Mouse (Mus musculus) embryonic facial prominence, embryonic 12.5 days (tissue): ENCODE measurements around the gene Gm9844. TPM values are rescaled to one million over a fixed set of nuclear protein-coding genes. Genes with fewer than 3 reads are reported as not detected.
"Not testable (repeated sequence)": the region's sequence is repeated elsewhere in the genome, so short reads cannot be mapped to it uniquely, and the experiment has no call there.

Experiments used
- ATAC-seq: fragments of 200-750 bp; cut with Nextera tagmentation; 2 replicates; pipeline ENCODE4 v1.8.0; 2017; ENCODE audit not compliant: insufficient number of reproducible peaks, insufficient read depth, low FRiP score, low TSS enrichment
- H3K27ac ChIP-seq: fragments of 300-500 bp; sonication (generic); 2 replicates; pipeline ENCODE4 v1.5.1; 2016; ENCODE audit warnings: mild to moderate bottlenecking
- H3K27me3 ChIP-seq: fragments of 300-500 bp; sonication (generic); 2 replicates; pipeline ENCODE4 v1.6.1; 2016; ENCODE audit warnings: mild to moderate bottlenecking, moderate library complexity
- H3K36me3 ChIP-seq: fragments of 300-500 bp; sonication (generic); 2 replicates; pipeline ENCODE4 v1.6.1; 2016; ENCODE audit warnings: mild to moderate bottlenecking
- H3K4me1 ChIP-seq: fragments of 300-500 bp; sonication (generic); 2 replicates; pipeline ENCODE4 v1.6.1; 2016
- H3K4me2 ChIP-seq: fragments of 300-500 bp; sonication (generic); replicated peaks from 2 replicates; pipeline ENCODE4 v1.6.1; 2016; ENCODE audit warnings: mild to moderate bottlenecking, moderate library complexity
- H3K4me3 ChIP-seq: fragments of 300-500 bp; sonication (generic); 2 replicates; pipeline ENCODE4 v1.5.1; 2016; ENCODE audit warnings: mild to moderate bottlenecking
- H3K9ac ChIP-seq: fragments of 300-500 bp; sonication (generic); 2 replicates; pipeline ENCODE4 v1.6.1; 2016; ENCODE audit warnings: mild to moderate bottlenecking, moderate library complexity
- H3K9me3 ChIP-seq: fragments of 300-500 bp; sonication (generic); 2 replicates; pipeline ENCODE4 v1.6.1; 2016; ENCODE audit warnings: mild to moderate bottlenecking, moderate library complexity
- WGBS: fragments of 180-500 bp; shearing (Covaris S2); methylation state at CpG from one replicate; pipeline ENCODE4 v1.1.7; 2016; 5-methylcytosine and 5-hydroxymethylcytosine counted together
- polyA plus RNA-seq: library from polyadenylated mRNA; unstranded; fragments of >200 nt; fragmentation: Nextera tagmentation; extraction: Ambion mirVana; gene quantifications from 2 replicates; pipeline ENCODE4 v1.2.1, GENCODE M21; 2016

The Gm9844 gene
- polyA plus RNA-seq, 1 experiment from 2014 or later: 17.9 TPM

GRCm38 (mm10) chr7:24890281-24891216, 28.5 kb downstream of the Gm9844 start:
- Histone ChIP-seq H3K27ac (no peak overlapping the region), H3K4me3 (0 out of 2 replicates have a peak overlapping the region, but pooled peaks have one; percentile 1), H3K36me3 (peaks cover 55% of the 10 kb centered on the region), H3K9ac (no peak overlapping the region), H3K9me3 (no peaks in the 10 kb centered on the region), H3K4me1 (peaks cover 17% of the 10 kb centered on the region), H3K4me2 (no peak overlapping the region), H3K27me3 (no peaks in the 10 kb centered on the region)
- ATAC-seq: no peak; the same call in 1 of the 2 replicates
- 29% methylated on average over 10 of the region's 10 CpGs for WGBS

DNA sequence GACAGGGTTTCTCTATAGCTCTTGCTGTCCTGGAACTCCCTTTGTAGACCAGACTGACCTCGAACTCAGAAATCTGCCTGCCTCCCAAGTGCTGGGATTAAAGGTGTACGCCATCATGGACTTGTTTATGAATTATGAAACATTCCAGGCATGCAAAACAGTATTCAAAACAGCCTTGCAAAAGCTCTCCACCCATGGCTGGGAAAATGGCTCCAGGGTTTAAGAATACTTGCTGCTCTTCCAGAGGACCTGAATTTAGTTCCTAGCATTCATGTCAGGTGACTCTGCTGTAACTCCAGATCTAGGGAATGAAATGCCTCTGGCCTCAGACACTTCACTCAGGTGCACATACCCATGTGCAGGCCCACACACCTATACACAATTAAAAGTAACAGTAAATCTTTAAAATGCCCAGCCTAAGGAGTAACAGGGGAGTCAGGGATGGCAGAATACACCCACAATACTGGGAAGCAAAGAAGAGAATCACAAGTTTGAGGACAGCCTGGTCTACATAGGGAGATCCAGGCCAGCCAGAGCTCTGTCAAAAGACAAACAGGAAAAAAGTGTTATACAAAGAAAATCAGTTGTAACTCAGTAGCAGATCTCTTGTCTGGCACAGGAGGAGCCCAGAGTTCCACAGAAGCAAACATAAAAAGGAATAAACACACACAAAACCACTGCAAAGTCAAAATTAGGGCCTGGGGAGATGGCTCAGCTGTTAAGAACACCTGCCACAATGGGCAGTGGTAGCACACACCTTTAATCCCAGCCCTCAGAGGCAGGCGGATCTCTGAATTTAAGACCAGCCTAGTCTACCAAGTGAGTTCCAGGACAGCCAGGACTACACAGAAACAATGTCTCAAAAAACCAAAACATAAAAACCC, 29.5 kb downstream of the Gm9844 start:
- Histone ChIP-seq H3K9ac (no peak overlapping the region; the same call in 1 of the 2 replicates), H3K27ac (no peak overlapping the region), H3K4me2 (no peak overlapping the region), H3K36me3 (peaks cover 46% of the 10 kb centered on the region), H3K4me1 (peaks cover 8% of the 10 kb centered on the region), H3K9me3 (no peaks in the 10 kb centered on the region), H3K4me3 (no peak overlapping the region), H3K27me3 (no peaks in the 10 kb centered on the region)
- WGBS: 66% methylated on average over 3 of the region's 3 CpGs
- ATAC-seq: no peak

DNA sequence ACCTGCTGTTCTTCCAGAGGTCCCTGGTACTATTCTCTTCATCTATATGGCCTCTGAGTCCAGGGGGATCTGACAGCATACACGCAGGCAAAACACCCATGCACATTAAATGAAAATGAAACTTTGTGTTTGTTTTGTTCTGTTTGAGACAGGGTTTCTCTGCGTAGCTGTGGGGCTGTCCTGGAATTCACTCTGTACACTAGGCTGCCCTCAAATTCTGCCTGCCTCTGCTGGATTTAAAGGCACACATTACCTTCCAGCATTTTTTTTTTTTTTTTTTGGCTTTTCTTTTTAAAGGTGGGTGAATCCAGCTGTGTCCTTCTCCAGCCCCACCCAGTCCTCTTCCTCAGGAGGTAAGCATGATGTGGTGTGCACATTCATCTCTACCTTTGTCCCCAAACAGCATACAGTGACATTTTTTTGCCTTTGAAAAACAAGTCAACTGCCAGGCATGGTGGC, 30.1 kb downstream of the Gm9844 start:
- Histone ChIP-seq H3K4me1 (0 out of 2 replicates have a peak, but pooled peaks cover 4% of the 10 kb centered on the region), H3K4me2 (no peak overlapping the region), H3K36me3 (peaks cover 39% of the 10 kb centered on the region), H3K9me3 (no peaks in the 10 kb centered on the region), H3K27ac (no peak overlapping the region), H3K9ac (no peak overlapping the region), H3K27me3 (no peaks in the 10 kb centered on the region), H3K4me3 (no peak overlapping the region)
- 71% methylated on average over 2 of the region's 2 CpGs for WGBS
- ATAC-seq: no peak

GRCm38 (mm10) chr7:24895749-24896148, 33.7 kb downstream of the Gm9844 start:
- not testable (repeated sequence) for H3K4me3 ChIP-seq, H3K27ac ChIP-seq, H3K4me2 ChIP-seq, H3K9me3 ChIP-seq, H3K4me1 ChIP-seq, H3K9ac ChIP-seq, ATAC-seq, H3K27me3 ChIP-seq, H3K36me3 ChIP-seq
- WGBS: 86% methylated on average over 2 of the region's 2 CpGs

- no peak overlapping the region for H3K27ac ChIP-seq
- H3K9me3 ChIP-seq: no peaks in the 10 kb centered on the region
- no peak for ATAC-seq
- no peaks in the 10 kb centered on the region for H3K4me1 ChIP-seq
- H3K27me3 ChIP-seq: no peaks in the 10 kb centered on the region
- WGBS: 85% methylated on average over 8 of the region's 8 CpGs
- 0 out of 2 replicates have a peak, but pooled peaks cover 2% of the 10 kb centered on the region for H3K36me3 ChIP-seq
- H3K9ac ChIP-seq: no peak overlapping the region
- H3K4me3 ChIP-seq: no peak overlapping the region
- H3K4me2 ChIP-seq: no peak overlapping the region
These were observed 34.3 kb downstream of the Gm9844 start for GRCm38 (mm10) chr7:24896269-24896668.

- WGBS: 58% methylated on average over 12 of the region's 12 CpGs
- Histone ChIP-seq H3K9me3 (no peaks in the 10 kb centered on the region), H3K27ac (no peak within 1 kb of the TSS), H3K27me3 (no peaks in the 10 kb centered on the region), H3K4me3 (no peak within 1 kb of the TSS), H3K4me1 (no peaks in the 10 kb centered on the region), H3K36me3 (no peaks in the 10 kb centered on the region), H3K9ac (no peak within 1 kb of the TSS), H3K4me2 (no peak within 1 kb of the TSS)
- no peak for ATAC-seq
These were observed 35.2 kb downstream of the Gm9844 start, which contains the start of gene Cd79a for GRCm38 (mm10) chr7:24897224-24897623. Gene Cd79a, plus strand, starts transcription at chr7:24897381.

DNA sequence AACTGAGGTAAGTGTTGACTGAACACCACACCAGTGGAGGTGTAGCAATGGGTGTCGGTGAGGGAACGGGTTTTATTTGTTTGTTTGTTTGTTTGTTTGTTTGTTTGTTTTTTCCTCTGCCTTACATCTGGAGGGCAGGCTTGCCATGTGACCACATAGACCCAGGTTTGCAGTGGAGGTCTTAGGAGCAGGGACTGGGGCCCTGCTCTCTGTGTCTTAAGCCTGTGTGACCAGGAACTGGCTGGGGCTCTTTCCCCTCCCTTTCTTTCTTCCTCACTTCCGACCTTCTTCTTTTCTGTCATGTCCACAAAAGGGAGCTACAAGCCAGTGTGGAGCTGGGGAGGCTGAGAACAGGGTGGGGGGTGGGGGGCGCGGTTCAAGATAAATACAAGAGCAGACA, 35.9 kb downstream of the Gm9844 start:
- Histone ChIP-seq H3K27ac (no peak overlapping the region), H3K36me3 (no peaks in the 10 kb centered on the region), H3K4me1 (no peaks in the 10 kb centered on the region), H3K9me3 (no peaks in the 10 kb centered on the region), H3K27me3 (no peaks in the 10 kb centered on the region), H3K4me3 (no peak overlapping the region), H3K4me2 (no peak overlapping the region), H3K9ac (no peak overlapping the region)
- WGBS: 75% methylated on average over 5 of the region's 5 CpGs
- no peak for ATAC-seq

DNA sequence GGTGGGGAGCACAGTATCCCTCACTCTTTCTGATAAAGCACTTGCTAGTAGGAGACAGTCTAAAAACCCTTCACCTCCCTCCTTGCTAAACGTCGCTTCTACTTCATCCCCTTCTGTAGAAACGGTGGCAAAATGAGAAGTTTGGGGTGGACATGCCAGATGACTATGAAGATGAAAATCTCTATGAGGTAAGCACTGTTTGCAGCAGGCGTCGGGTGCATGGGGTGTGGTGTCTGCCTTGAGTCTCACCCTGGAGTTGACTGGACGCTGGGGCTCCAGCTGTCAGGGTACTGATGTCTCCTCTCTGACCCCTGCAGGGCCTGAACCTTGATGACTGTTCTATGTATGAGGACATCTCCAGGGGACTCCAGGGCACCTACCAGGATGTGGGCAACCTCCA, 39.1 kb downstream of the Gm9844 start:
- no peak overlapping the region for H3K9ac ChIP-seq
- no peaks in the 10 kb centered on the region for H3K27me3 ChIP-seq
- no peak for ATAC-seq
- peaks cover 18% of the 10 kb centered on the region for H3K4me1 ChIP-seq
- no peak overlapping the region for H3K4me2 ChIP-seq
- no peaks in the 10 kb centered on the region for H3K36me3 ChIP-seq
- no peak overlapping the region for H3K27ac ChIP-seq
- WGBS: 86% methylated on average over 6 of the region's 6 CpGs
- H3K9me3 ChIP-seq: no peaks in the 10 kb centered on the region
- no peak overlapping the region for H3K4me3 ChIP-seq

DNA sequence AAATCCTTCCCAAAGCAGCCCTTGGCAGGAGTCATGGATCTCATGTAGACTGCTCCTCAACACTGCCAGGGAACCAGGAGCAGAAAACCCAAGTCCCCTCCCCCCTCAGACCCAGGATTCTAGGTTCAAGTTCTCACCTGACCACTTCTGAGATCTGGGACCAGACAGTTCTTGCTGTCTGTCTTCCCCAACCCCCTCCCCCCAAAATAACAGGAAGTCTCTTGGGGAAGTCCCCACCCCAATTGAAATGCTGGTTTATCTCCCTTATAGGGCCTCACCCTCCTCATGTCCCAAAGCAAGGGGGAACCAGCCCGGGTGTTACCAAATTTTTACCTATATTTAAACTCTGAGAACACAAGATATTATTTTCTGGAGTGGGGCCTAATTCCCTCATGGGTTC, 39.8 kb downstream of the Gm9844 start:
- H3K9me3 ChIP-seq: no peaks in the 10 kb centered on the region
- peak overlapping the region; percentile 74; the same call in 1 of the 2 replicates for H3K4me2 ChIP-seq
- 74% methylated on average over 1 of the region's 1 CpGs for whole genome bisulfite sequencing
- no peaks in the 10 kb centered on the region for H3K27me3 ChIP-seq
- no peaks in the 10 kb centered on the region for H3K36me3 ChIP-seq
- H3K4me1 ChIP-seq: peaks cover 25% of the 10 kb centered on the region
- H3K4me3 ChIP-seq: no peak overlapping the region
- H3K9ac ChIP-seq: no peak overlapping the region
- peak overlapping the region; percentile 81 for H3K27ac ChIP-seq
- no peak for ATAC-seq

DNA sequence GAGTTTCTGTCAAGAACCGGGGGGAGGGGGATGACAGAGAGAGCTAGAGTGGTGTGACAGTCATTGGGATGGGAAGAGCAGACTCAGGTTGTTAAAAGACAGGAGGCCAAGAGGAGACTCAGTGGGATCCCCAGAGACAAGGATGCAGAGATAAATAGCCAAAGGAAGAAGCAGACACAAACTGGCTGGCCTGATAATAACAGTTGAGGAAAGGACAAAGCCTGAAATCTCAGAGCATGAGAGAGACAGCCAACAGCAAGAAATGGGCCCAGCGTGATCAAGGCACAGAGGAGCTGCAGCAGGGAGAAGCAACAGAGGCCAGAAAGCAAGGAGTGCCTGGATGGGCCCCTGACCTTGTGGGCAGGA, 40.2 kb downstream of the Gm9844 start:
- WGBS: 56% methylated on average over 2 of the region's 2 CpGs
- H3K27me3 ChIP-seq: no peaks in the 10 kb centered on the region
- no peak for ATAC-seq

DNA sequence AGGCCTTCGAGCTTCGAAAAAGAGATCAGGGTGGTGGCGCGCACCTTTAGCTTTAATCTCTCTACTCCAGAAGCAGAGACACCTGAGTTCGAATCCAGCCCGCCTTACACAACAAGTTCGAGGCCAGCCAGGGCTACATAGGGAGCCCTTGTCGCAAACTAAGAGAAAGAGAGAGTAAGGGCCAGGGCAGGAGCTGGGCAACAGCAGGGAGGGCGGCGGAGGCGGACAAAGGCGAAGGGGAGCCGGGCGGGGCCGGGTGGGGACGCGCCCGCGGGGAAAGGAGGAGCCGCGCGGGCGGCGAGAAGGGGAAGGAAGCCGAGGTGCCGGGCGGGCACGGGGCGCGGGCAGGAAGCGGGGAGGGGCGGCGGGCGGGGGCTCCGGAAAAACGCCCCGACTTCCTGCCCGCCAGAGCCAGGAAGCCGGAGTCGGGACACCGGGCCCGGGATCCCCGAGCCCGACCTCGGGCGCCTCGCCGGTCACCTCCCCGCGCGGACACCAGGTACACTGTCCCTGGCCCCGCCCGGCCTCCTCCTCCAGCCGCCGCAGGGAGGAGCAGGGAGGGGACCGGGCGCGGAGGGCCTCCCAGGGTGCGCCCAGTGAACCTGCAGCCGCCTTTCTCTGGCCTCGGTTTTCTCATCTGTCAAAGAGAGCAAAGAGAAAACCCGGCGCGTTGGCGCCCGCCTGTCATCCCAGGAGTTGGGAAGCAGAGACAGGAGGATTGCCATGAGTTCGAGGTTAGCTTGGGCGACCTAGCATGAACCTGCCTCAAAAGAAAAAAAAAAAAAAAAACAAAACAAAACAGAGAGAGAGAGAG, 40.8 kb downstream of the Gm9844 start, which contains the start of gene Arhgef1:
TSS of gene Arhgef1 (plus strand) at position 283 of the 814 bp plus-strand sequence.
- 9% methylated on average over 35 of the region's 68 CpGs for WGBS
- no peaks in the 10 kb centered on the region for H3K36me3 ChIP-seq
- peak within 1 kb of the TSS; percentile 78 for H3K4me3 ChIP-seq
- peak within 1 kb of the TSS; percentile 84 for H3K9ac ChIP-seq
- no peak for ATAC-seq
- H3K27me3 ChIP-seq: no peaks in the 10 kb centered on the region
- H3K4me1 ChIP-seq: peaks cover 35% of the 10 kb centered on the region
- peak within 1 kb of the TSS; percentile 81 for H3K27ac ChIP-seq
- H3K9me3 ChIP-seq: no peaks in the 10 kb centered on the region
- H3K4me2 ChIP-seq: peak within 1 kb of the TSS; percentile 74

More for the DNA sequence above, 40.2 kb downstream of the Gm9844 start:
- Histone ChIP-seq H3K27ac (peak overlapping the region; percentile 81), H3K36me3 (no peaks in the 10 kb centered on the region), H3K4me1 (peaks cover 29% of the 10 kb centered on the region), H3K4me3 (peak overlapping the region; percentile 78), H3K9me3 (no peaks in the 10 kb centered on the region), H3K4me2 (peak overlapping the region; percentile 74), H3K9ac (peak overlapping the region; percentile 84)
